In genomic region chr8:80878146-80878545, GRCm38 (mm10) we compare ENCODE assay signal across 9 mouse cellular contexts. TPM values are rescaled to one million over a fixed set of nuclear protein-coding genes. Genes with fewer than 3 reads are reported as not detected.
A peak's percentile ranks its signal among the peaks of the same experiment; 100 is the strongest.
DNase-seq lines count a peak whose midpoint lies in the region; ATAC-seq and TF ChIP-seq lines count a peak whose summit lies in the region.
"Had no signal": no experiment of that assay in that cellular context is flagged by ENCODE, and none has a peak within 500 bp of the region (broad histone marks: within the 10 kb centered on the region; RNA-seq: fewer than 3 reads in every experiment).

No protein-coding gene starts in this region.

- H3K79me2 ChIP-seq in macrophage (ENCODE audit: inconsistent target): peaks cover 21% of the 10 kb centered on the region; the same call in 1 of the 2 replicates

- H3K4me1 ChIP-seq in heart, embryonic 13.5 days: peaks cover 48% of the 10 kb centered on the region
- H3K4me1 ChIP-seq in cortical plate, adult 2 months (ENCODE audit: control insufficient read depth, insufficient read depth, low read length): no peaks in the 10 kb centered on the region
- peaks cover 28% of the 10 kb centered on the region for H3K4me1 ChIP-seq in hindbrain, embryonic 12.5 days

- TF ChIP-seq CTCF in cortical plate, adult 2 months (IDR thresholded peaks at IDR 0.05; ENCODE audit: extremely low read depth, insufficient read depth, low read length): no peak

- DNase-seq in heart, postnatal 36 days: no peak
- DNase-seq in thymus, postnatal 10 days (ENCODE audit: low spot score in 2 of 2): no peak
- DNase-seq in adrenal gland, adult 18-20 months (ENCODE audit: low spot score in 2 of 2): no peak
- DNase-seq in gastrocnemius, postnatal 25 days: no peak

- peak overlapping the region; percentile 99 for H3K27ac ChIP-seq in heart, embryonic 13.5 days (replicated peaks)
- H3K27ac ChIP-seq in cortical plate, adult 2 months (ENCODE audit: insufficient read depth, low read length): no peak overlapping the region
- H3K27ac ChIP-seq in hindbrain, embryonic 12.5 days: no peak overlapping the region
- no peak overlapping the region for H3K27ac ChIP-seq in macrophage

- peak overlapping the region; percentile 85 for H3K4me2 ChIP-seq in heart, embryonic 13.5 days
- peak overlapping the region; percentile 81 for H3K4me2 ChIP-seq in hindbrain, embryonic 12.5 days (replicated peaks)

- no peak for TF ChIP-seq POLR2A in cortical plate, adult 2 months (IDR thresholded peaks at IDR 0.05; ENCODE audit: extremely low read depth, insufficient read depth, low read length)

- intact Hi-C loops in heart, postnatal 36 days (cut with DNase I): loop anchor here (2.0 to 5.0 kb wide), 3 partner anchors 63 to 105 kb away; no protein-coding TSS in a partner anchor

- H3K27me3 ChIP-seq in heart, embryonic 13.5 days (replicated peaks): no peaks in the 10 kb centered on the region
- no peaks in the 10 kb centered on the region for H3K27me3 ChIP-seq in hindbrain, embryonic 12.5 days
- H3K27me3 ChIP-seq: CH12.LX had no signal

- no peaks in the 10 kb centered on the region for H3K9me3 ChIP-seq in heart, embryonic 13.5 days
- no peaks in the 10 kb centered on the region for H3K9me3 ChIP-seq in hindbrain, embryonic 12.5 days (replicated peaks)

- H3K36me3 ChIP-seq in heart, embryonic 13.5 days: peaks cover 5% of the 10 kb centered on the region; the same call in 1 of the 2 replicates
- H3K36me3 ChIP-seq in hindbrain, embryonic 12.5 days: no peaks in the 10 kb centered on the region
- H3K36me3 ChIP-seq in macrophage (ENCODE audit: inconsistent target): no peaks in the 10 kb centered on the region

- ATAC-seq in heart, embryonic 13.5 days (ENCODE audit: extremely low read depth, insufficient number of reproducible peaks, low FRiP score, low TSS enrichment): no peak
- ATAC-seq in hindbrain, embryonic 12.5 days (ENCODE audit: low FRiP score): no peak

- H3K9ac ChIP-seq in heart, embryonic 13.5 days: peak overlapping the region; percentile 98
- peak overlapping the region; percentile 85; the same call in 1 of the 2 replicates for H3K9ac ChIP-seq in hindbrain, embryonic 12.5 days

- H3K4me3 ChIP-seq in heart, embryonic 13.5 days: peak overlapping the region; percentile 93
- peak overlapping the region; percentile 89; the same call in 1 of the 2 replicates for H3K4me3 ChIP-seq in cortical plate, adult 2 months (ENCODE audit: insufficient read depth, low read length)
- H3K4me3 ChIP-seq in hindbrain, embryonic 12.5 days: peak overlapping the region; percentile 83
- H3K4me3 ChIP-seq in macrophage (ENCODE audit: inconsistent target): peak overlapping the region; percentile 49; the same call in 1 of the 2 replicates

- 30% methylated on average over 9 of the region's 9 CpGs for WGBS in heart, embryonic 13.5 days
- 53% methylated on average over 9 of the region's 9 CpGs for WGBS in hindbrain, embryonic 12.5 days
- WGBS in macrophage (ENCODE audit: missing documents): 87% methylated on average over 9 of the region's 9 CpGs

RNA-seq across cellular contexts. Expression of gene Gab1, which starts 2.2 kb away (rescaled TPM):
- polyA plus RNA-seq in heart, embryonic 13.5 days (2015; fragmentation: Nextera tagmentation; extraction: Ambion mirVana): 26.6 and 28.8 TPM in 2 replicates
- total RNA-seq in heart, postnatal 36 days (2021): 10 to 100 TPM; 36.7 to 43.6 TPM
- polyA plus RNA-seq in cortical plate, adult 2 months (2012; rRNA removed): 21.3 and 25.9 TPM in 2 replicates
- polyA plus RNA-seq in hindbrain, embryonic 12.5 days (2016; fragmentation: Nextera tagmentation; extraction: Ambion mirVana): 21.3 and 23.2 TPM in 2 replicates
- 10 to 100 TPM in 17 of 26 experiments, 1 to 10 TPM in 9; 4.1 to 52.6 (median 16.5) TPM for total RNA-seq in macrophage (2018; cell fraction: chromatin; rRNA removed)
- total RNA-seq in macrophage (2018; cell fraction: cytosol; rRNA removed): 10 to 100 TPM in 13 of 26 experiments, 1 to 10 TPM in 13; 1.9 to 29.4 (median 14.0) TPM
- total RNA-seq in macrophage (2018; cell fraction: nucleus; rRNA removed): 10 to 100 TPM in 13 of 26 experiments, 1 to 10 TPM in 13; 2.8 to 52.4 (median 16.6) TPM
- polyA plus RNA-seq in macrophage (2018): 7.5 to 14.8 TPM (median 14.4 TPM) in 3 replicates
- 10 to 100 TPM; 15.8 to 16.0 TPM for total RNA-seq in adrenal gland, adult 18-20 months (2021)
- 1 to 10 TPM; 9.4 to 9.8 TPM for total RNA-seq in gastrocnemius, postnatal 25 days (2021)
